Mouse (Mus musculus) cerebral cortex, adult 2 months (tissue): ENCODE results near the gene Nkx1-1.

Experiments used
- WGBS: fragments of 180-500 bp; shearing (Covaris S2); methylation state at CpG from one replicate; pipeline ENCODE4 v1.1.7; 2018; 5-methylcytosine and 5-hydroxymethylcytosine counted together

Gene Nkx1-1

DNA sequence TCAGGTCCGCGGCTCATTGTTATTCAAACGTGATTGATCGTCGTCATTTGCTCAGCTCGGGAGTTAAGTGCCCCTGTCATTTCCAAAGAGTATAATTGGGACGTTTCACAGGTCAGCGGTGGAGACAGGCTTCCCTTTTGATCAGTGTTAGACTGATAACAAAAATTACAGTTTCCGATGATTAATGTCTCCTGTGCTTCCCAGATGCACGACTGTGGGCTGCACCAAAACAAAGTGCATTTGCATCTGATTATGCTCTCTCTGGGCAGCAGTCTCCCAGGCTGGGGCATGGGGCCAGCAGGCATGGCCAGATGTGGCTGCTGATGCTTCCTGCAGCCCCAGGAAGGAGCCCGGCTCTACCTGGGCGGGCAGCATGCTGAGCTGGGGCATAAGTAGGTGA lies 33.0 kb downstream of the Nkx1-1 start:
- WGBS: 72% methylated on average over 12 of the region's 12 CpGs

DNA sequence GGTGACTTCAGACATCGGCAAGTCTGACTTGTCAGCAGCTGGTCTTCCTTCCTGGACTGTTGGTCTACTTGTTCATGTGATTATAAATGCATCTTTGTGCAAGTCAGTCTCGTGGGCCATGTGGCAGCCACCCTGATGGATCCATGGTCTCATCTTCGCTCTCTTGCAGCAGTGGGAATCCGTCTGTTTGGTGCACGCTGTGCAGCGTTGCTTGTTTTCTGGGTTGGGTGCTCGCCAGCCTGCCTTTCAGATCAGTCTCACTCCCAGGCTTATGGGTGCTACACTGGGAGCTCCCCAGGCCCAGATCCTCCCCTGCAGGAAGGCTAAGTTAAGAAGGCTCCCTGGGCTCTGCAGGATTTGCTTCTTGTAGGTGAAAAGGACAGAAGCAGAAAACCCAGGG lies 36.9 kb downstream of the Nkx1-1 start:
- 68% methylated on average over 7 of the region's 7 CpGs for WGBS

DNA sequence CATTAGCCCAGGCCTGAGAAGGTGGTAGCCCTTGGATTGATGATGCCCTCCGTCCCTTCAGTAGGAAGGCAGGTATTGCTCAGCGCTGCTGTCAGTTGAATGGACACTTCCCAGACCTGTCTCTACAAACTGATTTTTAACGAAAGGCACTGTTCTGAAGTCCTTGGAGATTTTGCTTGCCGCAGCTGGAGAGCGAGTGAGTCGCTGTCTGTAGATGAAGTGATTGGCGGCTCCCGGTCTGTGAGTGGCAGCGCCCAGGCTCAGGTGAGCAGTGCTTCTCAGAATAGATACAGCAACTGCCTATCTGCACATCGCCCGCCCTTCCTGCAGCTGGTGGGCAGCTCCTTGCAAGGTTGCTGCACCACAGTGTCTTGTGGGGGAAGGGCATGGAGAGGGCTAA lies 38.1 kb downstream of the Nkx1-1 start:
- WGBS: 90% methylated on average over 11 of the region's 11 CpGs

DNA sequence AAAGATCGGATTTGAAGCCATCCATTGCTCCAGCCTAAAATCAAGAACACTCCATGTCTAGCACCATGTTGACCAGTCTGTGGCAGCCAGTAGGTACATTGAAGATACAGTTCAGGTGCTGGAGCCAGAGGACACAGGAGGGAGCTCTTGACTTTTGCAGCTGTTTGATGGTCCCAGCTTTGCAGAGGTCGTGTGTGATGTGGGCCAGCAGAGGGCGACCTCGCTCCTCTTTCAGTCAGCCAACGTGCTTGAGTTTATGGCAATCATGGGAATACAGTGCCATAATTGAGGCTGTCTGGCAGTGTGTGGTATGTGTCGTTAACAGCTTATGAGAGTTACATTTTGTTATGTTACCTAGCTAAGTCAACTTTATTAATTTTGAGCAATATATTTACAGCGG lies 40.0 kb downstream of the Nkx1-1 start:
- 24% methylated on average over 7 of the region's 7 CpGs for WGBS

DNA sequence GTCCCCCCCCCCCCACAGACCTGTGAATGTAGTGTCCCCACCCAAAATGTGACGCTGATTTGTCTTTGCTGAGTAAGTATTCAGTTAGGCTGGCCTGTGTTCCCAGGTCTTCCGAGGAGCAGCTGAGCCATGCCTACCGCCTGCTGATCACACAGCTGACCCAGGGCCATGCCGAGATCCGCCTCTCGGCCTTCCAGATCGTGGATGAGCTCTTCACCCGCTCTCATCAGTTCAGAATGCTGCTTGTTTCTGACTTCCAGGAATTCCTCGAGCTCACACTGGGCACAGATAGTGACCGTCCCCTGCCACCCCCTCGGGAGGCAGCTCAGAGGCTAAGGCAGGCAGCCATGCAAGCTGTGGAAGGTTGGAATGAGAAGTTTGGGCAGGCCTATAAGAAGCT lies 46.2 kb downstream of the Nkx1-1 start:
- WGBS: 90% methylated on average over 11 of the region's 11 CpGs
